Mouse (Mus musculus) liver, adult (tissue): Measurements from ENCODE around the gene Gm4216.
"Not testable (repeated sequence)": the region's sequence is repeated elsewhere in the genome, so short reads cannot be mapped to it uniquely, and the experiment has no call there.

Experiments
- GATA4 ChIP-seq: IDR thresholded peaks from 2 replicates; pipeline ENCODE4 v1.6.1; 2014; ENCODE audit warnings: mild to moderate bottlenecking, low read length; ENCODE audit not compliant: insufficient replicate concordance

The Gm4216 gene

DNA sequence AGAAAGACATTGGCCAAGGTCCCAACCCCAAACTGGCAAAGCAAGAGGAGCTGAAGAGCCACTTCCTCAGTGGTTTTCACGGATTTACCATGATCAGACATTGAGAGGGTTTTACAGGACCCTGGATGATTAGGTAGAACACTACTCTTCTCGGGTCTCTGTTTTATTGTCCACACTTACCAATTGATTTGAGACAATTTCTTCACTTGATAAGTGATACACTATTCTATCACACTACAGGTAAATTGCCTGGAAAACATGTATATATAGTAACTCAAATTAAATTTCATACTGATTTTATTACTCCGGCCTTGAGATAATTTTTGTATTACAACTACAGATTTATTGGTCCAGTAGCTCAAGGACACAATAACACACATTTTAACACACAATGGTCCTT is at the start of gene Gm4216:
Gene Gm4216, minus strand, starts transcription at position 101 of the 400 bp plus-strand sequence.
- TF ChIP-seq GATA4: not testable (repeated sequence)

DNA sequence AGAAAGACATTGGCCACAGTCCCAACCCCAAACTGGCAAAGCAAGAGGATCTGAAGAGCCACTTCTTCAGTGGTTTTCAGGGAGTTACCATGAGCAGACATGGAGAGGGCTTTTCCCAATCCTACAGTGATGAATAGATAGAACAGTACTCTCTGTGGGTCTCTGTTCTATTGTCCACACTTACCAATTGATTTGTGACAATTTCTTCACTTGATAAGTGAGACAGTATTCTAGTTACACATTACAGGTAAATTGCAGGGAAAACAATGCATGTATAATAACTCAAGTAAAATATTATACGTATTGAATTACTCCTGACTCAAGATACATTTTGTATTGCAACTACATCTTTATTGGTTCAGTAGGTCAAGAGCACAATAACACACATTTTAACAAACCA is 47.6 kb upstream of the Gm4216 start, which contains the start of gene Gm8720:
Gene Gm8720, minus strand, starts transcription at position 101 of the 400 bp plus-strand sequence.
- TF ChIP-seq GATA4: not testable (repeated sequence)

DNA sequence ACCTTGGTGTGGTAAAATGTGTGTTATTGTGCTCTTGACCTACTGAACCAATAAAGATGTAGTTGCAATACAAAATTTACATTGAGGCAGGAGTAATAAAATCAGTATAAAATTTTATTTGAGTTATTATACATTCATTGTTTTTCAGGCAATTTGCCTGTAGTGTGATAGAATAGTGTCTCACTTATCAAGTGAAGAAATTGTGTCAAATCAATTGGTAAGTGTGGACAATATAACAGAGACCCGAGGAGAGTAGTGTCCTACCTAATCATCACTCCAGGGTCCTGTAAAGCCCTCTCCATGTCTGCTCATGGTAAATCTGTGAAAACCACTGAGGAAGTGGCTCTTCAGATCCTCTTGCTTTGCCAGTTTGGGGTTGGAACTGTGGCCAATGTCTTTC is 35.5 kb upstream of the Gm4216 start, which contains the start of gene Vmn1r163:
Gene Vmn1r163, plus strand, starts transcription at position 301 of the 400 bp plus-strand sequence.
- not testable (repeated sequence) for TF ChIP-seq GATA4

DNA sequence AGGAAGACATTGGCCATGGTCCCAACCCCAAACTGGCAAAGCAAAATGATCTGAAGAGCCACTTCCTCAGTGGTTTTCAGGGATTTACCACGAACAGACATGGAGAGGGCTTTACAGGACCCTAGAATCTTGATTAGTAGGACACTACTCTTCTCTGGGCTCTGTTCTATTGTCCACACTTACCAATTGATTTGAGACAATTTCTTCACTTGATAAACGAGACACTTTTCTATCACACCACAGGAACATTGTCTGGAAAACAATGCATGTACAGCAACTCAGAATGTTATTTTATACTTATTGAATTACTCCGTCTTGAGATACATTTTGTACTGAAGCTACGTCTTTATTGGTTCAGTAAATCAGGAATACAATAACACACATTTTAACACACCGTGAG is 35.1 kb downstream of the Gm4216 start, which contains the start of gene Gm4214:
Gene Gm4214, minus strand, starts transcription at position 101 of the 400 bp plus-strand sequence.
- TF ChIP-seq GATA4: not testable (repeated sequence)
